Mouse (Mus musculus): ENCODE results near the gene Ctf1.
"Not testable (repeated sequence)": the region's sequence is repeated elsewhere in the genome, so short reads cannot be mapped to it uniquely, and the experiment has no call there.

Ctf1 gene

GRCm38 (mm10) chr7:127732066-127732465, 19.5 kb downstream of the Ctf1 start, which contains the start of gene Ctf2:
Gene Ctf2, minus strand, starts transcription at chr7:127732166.
- not testable (repeated sequence) for DNase-seq (ENCODE audit: low spot score in 2 of 2)

GRCm38 (mm10) chr7:127744366-127745045, 32.0 kb downstream of the Ctf1 start, which contains the start of gene Fbxl19:
Gene Fbxl19, plus strand, starts transcription at chr7:127744543.
- DNase-seq (ENCODE audit: low spot score in 2 of 2) = peak; percentile 60

- DNase-seq (ENCODE audit: low spot score in 2 of 2) = peak; percentile 92 to 97
Measured at GRCm38 (mm10) chr7:127745251-127745651, 32.7 kb downstream of the Ctf1 start.

- DNase-seq (ENCODE audit: low spot score in 2 of 2) = peak; percentile 98 to 99
Measured at GRCm38 (mm10) chr7:127745652-127746493, 33.3 kb downstream of the Ctf1 start.

GRCm38 (mm10) chr7:127746494-127747491, 34.3 kb downstream of the Ctf1 start:
- no peak for DNase-seq (ENCODE audit: low spot score in 2 of 2)

- DNase-seq (ENCODE audit: low spot score in 2 of 2) = no peak
Measured at GRCm38 (mm10) chr7:127747559-127748234, 35.2 kb downstream of the Ctf1 start.

- DNase-seq (ENCODE audit: low spot score in 2 of 2) = no peak
Measured at GRCm38 (mm10) chr7:127748235-127748560, 35.7 kb downstream of the Ctf1 start.

- DNase-seq (ENCODE audit: low spot score in 2 of 2) = peak in 1 of 2 experiments; percentile 67
Measured at GRCm38 (mm10) chr7:127750131-127751127, 37.9 kb downstream of the Ctf1 start.

GRCm38 (mm10) chr7:127751619-127752018, 39.1 kb downstream of the Ctf1 start:
- no peak for DNase-seq (ENCODE audit: low spot score in 2 of 2)

- DNase-seq (ENCODE audit: low spot score in 2 of 2) = no peak
Measured at GRCm38 (mm10) chr7:127752069-127752468, 39.5 kb downstream of the Ctf1 start.

GRCm38 (mm10) chr7:127753158-127753557, 40.6 kb downstream of the Ctf1 start:
- no peak for DNase-seq (ENCODE audit: low spot score in 2 of 2)

GRCm38 (mm10) chr7:127753741-127754140, 41.2 kb downstream of the Ctf1 start:
- DNase-seq (ENCODE audit: low spot score in 2 of 2) = no peak

GRCm38 (mm10) chr7:127759716-127760115, 47.2 kb downstream of the Ctf1 start:
- DNase-seq (ENCODE audit: low spot score in 2 of 2) = no peak

GRCm38 (mm10) chr7:127760478-127760877, 47.9 kb downstream of the Ctf1 start:
- DNase-seq (ENCODE audit: low spot score in 2 of 2) = no peak

GRCm38 (mm10) chr7:127761026-127761425, 48.5 kb downstream of the Ctf1 start:
- DNase-seq (ENCODE audit: low spot score in 2 of 2) = no peak

- no peak for DNase-seq (ENCODE audit: low spot score in 2 of 2)
Measured at GRCm38 (mm10) chr7:127763642-127764041, 51.1 kb downstream of the Ctf1 start.

GRCm38 (mm10) chr7:127765756-127766155, 53.2 kb downstream of the Ctf1 start:
- no peak for DNase-seq (ENCODE audit: low spot score in 2 of 2)

- DNase-seq (ENCODE audit: low spot score in 2 of 2) = no peak
Measured at GRCm38 (mm10) chr7:127766851-127767609, 54.5 kb downstream of the Ctf1 start.

Measured in right cerebral cortex, postnatal 36 days (tissue).